Mouse (Mus musculus) G1E (cell line): ENCODE data around the gene Card9.

ENCODE experiments used
- CTCF ChIP-seq: IDR thresholded peaks from 2 replicates; pipeline ENCODE4 v1.5.1; 2012; ENCODE audit warnings: low read depth, low read length, inconsistent platforms, mixed read lengths
- GATA1 ChIP-seq: IDR thresholded peaks from 2 replicates; pipeline ENCODE4 v1.6.1; 2012; ENCODE audit warnings: borderline replicate concordance, low read length, inconsistent platforms, mixed read lengths
- POLR2AphosphoS5 ChIP-seq: IDR thresholded peaks from 2 replicates; pipeline ENCODE4 v1.6.1; 2012; ENCODE audit warnings: low read depth, low read length, inconsistent platforms; ENCODE audit not compliant: insufficient replicate concordance
- TAL1 ChIP-seq: conservative IDR thresholded peaks from 2 replicates; pipeline ENCODE4 v1.6.1; 2012; ENCODE audit warnings: low read depth, low read length, inconsistent platforms, mixed read lengths

- TF ChIP-seq CTCF: no peak
- no peak for TF ChIP-seq GATA1
- no peak for TF ChIP-seq TAL1
- no peak for TF ChIP-seq POLR2AphosphoS5
These were observed 7.2 kb upstream of the Card9 start for GRCm38 (mm10) chr2:26367911-26368310.
